Mouse (Mus musculus) heart, postnatal 0 days (tissue): ENCODE results near the gene Xrra1. TPM values are rescaled to one million over a fixed set of nuclear protein-coding genes. Genes with fewer than 3 reads are reported as not detected.
"Not testable (repeated sequence)": the region's sequence is repeated elsewhere in the genome, so short reads cannot be mapped to it uniquely, and the experiment has no call there.

Experiments used
- ATAC-seq: fragments of 200-750 bp; cut with Nextera tagmentation; 2 replicates; pipeline ENCODE4 v1.8.0; 2017; ENCODE audit warnings: low read depth, moderate number of reproducible peaks, moderate library complexity; ENCODE audit not compliant: insufficient read depth
- DNase-seq: peaks from one replicate; pipeline ENCODE4 v3.0.0-alpha.2; 2016; ENCODE audit warnings: low spot score
- H3K27ac ChIP-seq: fragments of 300-500 bp; sonication (generic); 2 replicates; pipeline ENCODE4 v1.5.1; 2014; ENCODE audit warnings: low read depth, mild to moderate bottlenecking
- H3K27me3 ChIP-seq: fragments of 300-500 bp; sonication (generic); 2 replicates; pipeline ENCODE4 v1.6.1; 2014; ENCODE audit warnings: low read length, mixed read lengths; ENCODE audit not compliant: control insufficient read depth, insufficient read depth
- H3K36me3 ChIP-seq: fragments of 300-500 bp; sonication (generic); replicated peaks from 2 replicates; pipeline ENCODE4 v1.6.1; 2014; ENCODE audit warnings: low read length, mixed read lengths; ENCODE audit not compliant: control insufficient read depth, insufficient read depth
- H3K4me1 ChIP-seq: fragments of 300-500 bp; sonication (generic); 2 replicates; pipeline ENCODE4 v1.6.1; 2014; ENCODE audit warnings: antibody characterized with exemption; ENCODE audit not compliant: control insufficient read depth, insufficient read depth
- H3K4me2 ChIP-seq: fragments of 300-500 bp; sonication (generic); 2 replicates; pipeline ENCODE4 v1.6.1; 2014; ENCODE audit warnings: low read depth, mild to moderate bottlenecking, low read length, moderate library complexity
- H3K4me3 ChIP-seq: fragments of 300-500 bp; sonication (generic); 2 replicates; pipeline ENCODE4 v1.5.1; 2014; ENCODE audit warnings: low read depth, low read length
- H3K9ac ChIP-seq: fragments of 300-500 bp; sonication (generic); replicated peaks from 2 replicates; pipeline ENCODE4 v1.6.1; 2014; ENCODE audit warnings: low read depth, low read length, mixed read lengths
- H3K9me3 ChIP-seq: fragments of 300-500 bp; sonication (generic); replicated peaks from 2 replicates; pipeline ENCODE4 v1.6.1; 2016; ENCODE audit warnings: low read length; ENCODE audit not compliant: control insufficient read depth
- CTCF ChIP-seq: IDR thresholded peaks from 2 replicates; pipeline ENCODE4 v1.5.1; 2016; ENCODE audit warnings: antibody characterized with exemption, control low read depth, low read depth
- EP300 ChIP-seq: IDR thresholded peaks from 2 replicates; pipeline ENCODE4 v1.6.1; 2016; ENCODE audit warnings: antibody characterized with exemption, low read depth
- WGBS: fragments of 180-500 bp; shearing (Covaris S2); extraction: QIAGEN DNeasy Blood & Tissue Kit; methylation state at CpG from one replicate; pipeline ENCODE4 v1.1.7; 2014; 5-methylcytosine and 5-hydroxymethylcytosine counted together
- polyA plus RNA-seq: library from polyadenylated mRNA; unstranded; fragments of >200 nt; fragmentation: Nextera tagmentation; extraction: Ambion mirVana; gene quantifications from 2 replicates; pipeline ENCODE4 v1.2.1, GENCODE M21; 2015
- total RNA-seq: library from RNA; depleted of rRNA; stranded (reverse); fragments of >200 nt; gene quantifications from 2 replicates; pipeline ENCODE4 v1.2.3, GENCODE M21; 2014; ENCODE audit warnings: low replicate concordance

Xrra1 gene
- total and polyA plus RNA-seq, 2 experiments from 2014 or later, result 0.08 TPM; not detected in 1

DNA sequence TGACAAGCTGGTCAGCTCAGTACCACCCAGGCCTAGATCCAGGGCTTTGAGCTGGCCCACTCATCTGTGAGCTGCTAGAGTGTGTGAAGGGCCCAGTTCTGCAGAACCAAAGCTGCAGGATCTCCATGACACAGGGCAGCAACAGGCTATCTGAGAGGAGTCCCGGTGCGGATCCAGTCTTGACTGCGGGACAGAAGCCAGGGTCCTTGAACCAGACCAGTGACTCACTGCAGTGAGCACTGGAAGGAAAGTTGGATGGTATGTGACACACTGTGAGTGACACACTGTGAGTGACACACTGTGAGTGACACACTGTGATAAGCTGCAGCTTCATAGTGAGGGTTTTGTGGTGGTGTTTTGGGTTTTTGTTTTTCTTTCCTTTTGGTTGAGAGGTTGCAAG lies 85.6 kb downstream of the Xrra1 start:
- Histone ChIP-seq H3K36me3 (peaks cover 65% of the 10 kb centered on the region), H3K27me3 (no peaks in the 10 kb centered on the region), H3K4me3 (no peak overlapping the region), H3K4me2 (no peak overlapping the region), H3K9ac (no peak overlapping the region), H3K9me3 (no peaks in the 10 kb centered on the region), H3K4me1 (no peaks in the 10 kb centered on the region), H3K27ac (no peak overlapping the region)
- DNase-seq (no peak), ATAC-seq (no peak)
- WGBS, result 83% methylated on average over 3 of the region's 3 CpGs
- TF ChIP-seq CTCF (no peak), EP300 (no peak)

- peaks cover 65% of the 10 kb centered on the region for H3K36me3 ChIP-seq
- H3K27ac ChIP-seq, H3K4me2 ChIP-seq, H3K9me3 ChIP-seq, H3K9ac ChIP-seq, DNase-seq, H3K27me3 ChIP-seq, ATAC-seq, H3K4me1 ChIP-seq, H3K4me3 ChIP-seq: not testable (repeated sequence)
- WGBS, result 95% methylated on average over 22 of the region's 22 CpGs
Measured at GRCm38 (mm10) chr7:99945012-99945411, 86.1 kb downstream of the Xrra1 start.

GRCm38 (mm10) chr7:99945939-99946338 lies 87.0 kb downstream of the Xrra1 start:
- Histone ChIP-seq H3K4me1 (no peaks in the 10 kb centered on the region), H3K27ac (no peak overlapping the region), H3K27me3 (no peaks in the 10 kb centered on the region), H3K4me3 (no peak overlapping the region), H3K9me3 (no peaks in the 10 kb centered on the region), H3K36me3 (peaks cover 56% of the 10 kb centered on the region), H3K4me2 (no peak overlapping the region), H3K9ac (no peak overlapping the region)
- TF ChIP-seq EP300 (no peak), CTCF (no peak)
- DNase-seq (no peak), ATAC-seq (no peak)
- 92% methylated on average over 3 of the region's 3 CpGs for WGBS

- Histone ChIP-seq H3K4me2 (no peak overlapping the region), H3K4me3 (no peak overlapping the region), H3K4me1 (no peaks in the 10 kb centered on the region), H3K9ac (no peak overlapping the region), H3K9me3 (no peaks in the 10 kb centered on the region), H3K27ac (no peak overlapping the region), H3K27me3 (no peaks in the 10 kb centered on the region), H3K36me3 (peaks cover 52% of the 10 kb centered on the region)
- DNase-seq, result no peak
- TF ChIP-seq EP300 (no peak), CTCF (no peak)
- WGBS, result 70% methylated on average over 4 of the region's 4 CpGs
- ATAC-seq, result no peak
Measured at GRCm38 (mm10) chr7:99946356-99946755, 87.4 kb downstream of the Xrra1 start.

DNA sequence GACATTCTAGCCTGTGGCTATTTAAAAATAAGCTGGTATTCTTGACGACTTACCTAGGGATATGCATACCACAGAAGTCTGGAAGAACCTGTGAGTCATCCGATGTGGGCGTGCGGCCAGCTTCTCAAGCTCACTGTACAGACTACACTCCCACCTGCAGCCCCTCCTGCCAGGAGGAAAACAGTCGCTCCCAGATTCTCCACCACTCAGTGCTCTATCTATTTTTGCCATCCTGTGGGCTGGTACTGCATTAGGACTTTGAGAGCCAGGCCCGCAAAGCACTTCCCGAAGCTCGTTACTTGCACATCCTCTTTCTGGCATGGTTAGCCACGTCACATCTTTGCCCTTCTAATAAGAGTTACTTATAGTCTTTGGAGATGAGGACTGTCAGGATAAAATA lies 88.4 kb downstream of the Xrra1 start:
- DNase-seq (no peak), ATAC-seq (no peak)
- H3K9ac ChIP-seq, result no peak overlapping the region
- H3K4me1 ChIP-seq, result no peaks in the 10 kb centered on the region
- no peak overlapping the region for H3K27ac ChIP-seq
- H3K4me2 ChIP-seq, result no peak overlapping the region
- WGBS, result 48% methylated on average over 9 of the region's 9 CpGs
- H3K4me3 ChIP-seq, result no peak overlapping the region
- H3K36me3 ChIP-seq, result peaks cover 44% of the 10 kb centered on the region
- H3K9me3 ChIP-seq, result no peaks in the 10 kb centered on the region
- no peaks in the 10 kb centered on the region for H3K27me3 ChIP-seq
- no peak for TF ChIP-seq CTCF
- TF ChIP-seq EP300, result no peak

DNA sequence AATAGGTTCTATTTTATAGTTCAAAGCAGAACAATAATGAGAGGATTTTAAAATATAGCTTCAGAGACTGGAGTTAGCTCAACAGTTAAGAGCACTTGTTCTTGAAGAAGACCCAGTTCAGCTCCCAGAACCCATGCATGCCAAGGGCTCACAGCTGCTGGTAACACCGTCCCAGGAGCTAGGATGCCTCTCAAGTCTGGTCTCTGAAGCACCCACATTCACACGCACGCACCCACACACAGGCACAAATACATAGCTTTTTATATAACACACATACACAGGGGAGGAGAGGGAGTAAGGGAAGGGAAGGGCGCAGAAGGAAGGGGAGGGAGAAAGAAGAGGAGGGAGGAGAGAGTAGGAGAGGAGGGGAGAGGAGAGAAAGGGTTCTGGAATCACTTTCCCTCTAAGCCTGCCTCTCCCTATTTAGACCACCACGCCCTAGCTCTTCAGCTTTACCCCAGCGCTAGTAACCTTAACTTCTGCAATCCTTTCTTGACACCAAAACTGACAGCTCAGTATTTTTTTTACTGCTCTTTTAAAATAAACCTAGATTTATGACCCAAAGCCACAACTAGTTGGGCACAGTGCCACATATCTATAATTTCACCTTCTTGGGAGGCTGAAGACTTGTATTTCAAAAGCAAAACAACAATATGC lies 94.7 kb downstream of the Xrra1 start:
- no peak overlapping the region for H3K4me3 ChIP-seq
- 0 out of 2 replicates have a peak, but pooled peaks cover 2% of the 10 kb centered on the region for H3K4me1 ChIP-seq
- H3K9ac ChIP-seq, result no peak overlapping the region
- H3K36me3 ChIP-seq, result 0 out of 2 replicates have a peak, but pooled peaks cover 4% of the 10 kb centered on the region
- WGBS, result 63% methylated on average over 6 of the region's 6 CpGs
- no peak for DNase-seq
- TF ChIP-seq CTCF (no peak), EP300 (no peak)
- no peak overlapping the region for H3K4me2 ChIP-seq
- no peak for ATAC-seq
- no peaks in the 10 kb centered on the region for H3K9me3 ChIP-seq
- H3K27ac ChIP-seq, result no peak overlapping the region; the same call in 1 of the 2 replicates
- H3K27me3 ChIP-seq, result no peaks in the 10 kb centered on the region
